In genomic region chr4:153236680-153237079, GRCm38 (mm10) we compare ENCODE assay signal across 10 mouse cellular contexts.
DNase-seq lines count a peak whose midpoint lies in the region; ATAC-seq lines count a peak whose summit lies in the region.
"Had no signal": no experiment of that assay in that cellular context is flagged by ENCODE, and none has a peak within 500 bp of the region (broad histone marks: within the 10 kb centered on the region; RNA-seq: fewer than 3 reads in every experiment).

No protein-coding gene starts in this region.

- no peaks in the 10 kb centered on the region; the same call in 1 of the 2 replicates for H3K27me3 ChIP-seq in kidney, embryonic 14.5 days (ENCODE audit: control insufficient read depth, insufficient read depth, low read length)
- no peaks in the 10 kb centered on the region for H3K27me3 ChIP-seq in hindbrain, embryonic 11.5 days (ENCODE audit: control insufficient read depth, insufficient read depth, low read length)
- no peaks in the 10 kb centered on the region; the same call in 1 of the 2 replicates for H3K27me3 ChIP-seq in neural tube, embryonic 13.5 days

- no peaks in the 10 kb centered on the region for H3K4me1 ChIP-seq in kidney, embryonic 14.5 days (ENCODE audit: control insufficient read depth, insufficient read depth, low read length)
- no peaks in the 10 kb centered on the region for H3K4me1 ChIP-seq in hindbrain, embryonic 11.5 days (replicated peaks; ENCODE audit: control insufficient read depth, insufficient read depth, low read length)
- H3K4me1 ChIP-seq in neural tube, embryonic 13.5 days (replicated peaks): peaks cover 13% of the 10 kb centered on the region

- WGBS in kidney, embryonic 14.5 days: 11% methylated on average over 12 of the region's 12 CpGs
- 10% methylated on average over 12 of the region's 12 CpGs for WGBS in hindbrain, embryonic 11.5 days
- 5% methylated on average over 12 of the region's 12 CpGs for WGBS in neural tube, embryonic 13.5 days

- no peak overlapping the region for H3K4me3 ChIP-seq in kidney, embryonic 14.5 days (ENCODE audit: low read length)
- H3K4me3 ChIP-seq in hindbrain, embryonic 11.5 days (ENCODE audit: low read depth, low read length): no peak overlapping the region
- H3K4me3 ChIP-seq in neural tube, embryonic 13.5 days: no peak overlapping the region

- peak; percentile 85 for ATAC-seq in kidney, embryonic 14.5 days (ENCODE audit: low FRiP score, low TSS enrichment)
- ATAC-seq in hindbrain, embryonic 11.5 days (ENCODE audit: low FRiP score): no peak; the same call in 1 of the 2 replicates
- peak; percentile 36 for ATAC-seq in neural tube, embryonic 13.5 days (ENCODE audit: low read depth)
- no peak for ATAC-seq in monocyte, adult 5-6 weeks (replicated peaks; ENCODE audit: insufficient number of reproducible peaks, low FRiP score, low TSS enrichment, poor library complexity, severe bottlenecking)

- peak overlapping the region; percentile 13; the same call in 1 of the 2 replicates for H3K4me2 ChIP-seq in kidney, embryonic 14.5 days (replicated peaks; ENCODE audit: low read depth, low read length)
- H3K4me2 ChIP-seq in hindbrain, embryonic 11.5 days (replicated peaks; ENCODE audit: low read depth, low read length): no peak overlapping the region
- peak overlapping the region; percentile 6; the same call in 1 of the 2 replicates for H3K4me2 ChIP-seq in neural tube, embryonic 13.5 days

- H3K9ac ChIP-seq in kidney, embryonic 14.5 days (ENCODE audit: low read depth, low read length): no peak overlapping the region
- no peak overlapping the region for H3K9ac ChIP-seq in hindbrain, embryonic 11.5 days (ENCODE audit: low read depth, low read length)
- no peak overlapping the region for H3K9ac ChIP-seq in neural tube, embryonic 13.5 days

- peaks cover 5% of the 10 kb centered on the region; the same call in 1 of the 2 replicates for H3K9me3 ChIP-seq in kidney, embryonic 14.5 days (ENCODE audit: control insufficient read depth, low read length)
- no peaks in the 10 kb centered on the region for H3K9me3 ChIP-seq in hindbrain, embryonic 11.5 days (ENCODE audit: control insufficient read depth, low read length)
- H3K9me3 ChIP-seq in neural tube, embryonic 13.5 days: no peaks in the 10 kb centered on the region

- no peak overlapping the region for H3K27ac ChIP-seq in kidney, embryonic 14.5 days (ENCODE audit: low read depth, low read length)
- no peak overlapping the region for H3K27ac ChIP-seq in hindbrain, embryonic 11.5 days (ENCODE audit: low read depth, low read length)
- H3K27ac ChIP-seq in neural tube, embryonic 13.5 days (replicated peaks): no peak overlapping the region; the same call in 1 of the 2 replicates

- no peak for DNase-seq in kidney, postnatal 10 days
- peak; percentile 88 for DNase-seq in ZHBTc4 (ENCODE audit: low read depth, low spot score)
- DNase-seq in hindbrain, embryonic 11.5 days (ENCODE audit: low spot score): peak; percentile 31
- no peak for DNase-seq in layer of hippocampus, postnatal 36 days
- no peak for DNase-seq in adrenal gland, adult (ENCODE audit: inconsistent age in 2 of 2, low spot score in 1 of 2)
- DNase-seq: lung, postnatal 14 days; thymus, adult 18-20 months had no signal

- H3K36me3 ChIP-seq in kidney, embryonic 14.5 days (ENCODE audit: control insufficient read depth, insufficient read depth, low read length): no peaks in the 10 kb centered on the region
- no peaks in the 10 kb centered on the region for H3K36me3 ChIP-seq in hindbrain, embryonic 11.5 days (ENCODE audit: control insufficient read depth, insufficient read depth, low read length)
- H3K36me3 ChIP-seq in neural tube, embryonic 13.5 days: no peaks in the 10 kb centered on the region

Comparison
In these comparisons a context has a peak if more than half of its experiments do, and no peak if none do; other contexts are left out.
1. ATAC-seq: peak in kidney, embryonic 14.5 days (single experiment) and neural tube, embryonic 13.5 days (single experiment); none in hindbrain, embryonic 11.5 days (single experiment) and monocyte, adult 5-6 weeks (single experiment).
2. DNase-seq: peak in ZHBTc4 (single experiment) and hindbrain, embryonic 11.5 days (single experiment); none in kidney, postnatal 10 days (single experiment), layer of hippocampus, postnatal 36 days (0 of 2) and adrenal gland, adult (0 of 2).